Mouse (Mus musculus): ENCODE measurements around the gene Rpl3.

GRCm38 (mm10) chr15:80073256-80073621 lies 18.4 kb downstream of the Rpl3 start:
- TF ChIP-seq GATA1 (IDR thresholded peaks at IDR 0.05; ENCODE audit: borderline replicate concordance, low read length) (no peak), FLI1 (IDR thresholded peaks at IDR 0.05; ENCODE audit: low read length) (no peak)

Measured in megakaryocyte, embryonic 14.5 days (primary cell).